Mouse (Mus musculus) heart, postnatal 0 days (tissue): ENCODE measurements at regions not wholly inside any gene's neighbourhood (a gene's known extent, or its start where the extent isn't known, plus 50 kb on each side); places are given as distances from the start of the nearest gene placed in this dataset.

Experiments used
- CTCF ChIP-seq: IDR thresholded peaks from 2 replicates; pipeline ENCODE4 v1.5.1; 2016; ENCODE audit warnings: antibody characterized with exemption, control low read depth, low read depth
- EP300 ChIP-seq: IDR thresholded peaks from 2 replicates; pipeline ENCODE4 v1.6.1; 2016; ENCODE audit warnings: antibody characterized with exemption, low read depth

DNA sequence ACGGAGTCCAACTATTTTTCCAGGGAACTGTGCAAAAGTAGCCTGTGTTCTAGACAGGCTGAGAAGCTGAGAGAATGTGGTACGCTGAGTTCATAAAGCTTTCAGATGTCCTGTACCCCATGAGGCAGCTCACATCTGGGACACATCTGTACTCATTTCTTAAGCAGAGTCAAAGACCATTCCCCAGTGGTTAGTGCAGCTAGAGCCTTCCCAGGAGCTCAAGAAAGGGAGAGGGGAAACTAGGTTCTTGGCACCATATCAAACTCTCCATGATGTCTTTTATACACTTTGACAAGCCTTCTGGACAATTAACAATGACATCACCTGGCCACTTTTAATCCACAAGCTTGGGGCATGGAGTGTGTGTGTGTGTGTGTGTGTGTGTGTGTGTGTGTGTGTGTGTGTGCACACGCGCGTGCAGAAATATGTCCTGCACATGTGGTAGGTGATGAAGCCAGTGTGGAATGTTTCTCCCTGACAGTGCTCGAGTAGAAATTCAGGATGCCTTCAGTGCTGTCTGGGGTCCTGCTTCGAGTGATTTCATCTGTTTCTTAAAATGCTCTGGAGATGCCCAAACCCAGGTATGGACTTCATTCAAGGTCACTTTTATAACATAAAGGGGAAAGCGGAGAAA lies 121.1 kb upstream of the Dock1 start:
- TF ChIP-seq CTCF (no peak), EP300 (no peak)
